Mouse (Mus musculus) erythroid progenitor cell, adult 5-6 weeks (primary cell): ENCODE results near the gene Dct. TPM values are rescaled to one million over a fixed set of nuclear protein-coding genes. Genes with fewer than 3 reads are reported as not detected.

ENCODE experiments used
- ATAC-seq: replicated peaks from 2 replicates; pipeline ENCODE4 v1.8.0; 2016; ENCODE audit warnings: moderate number of reproducible peaks, mild to moderate bottlenecking, moderate TSS enrichment, inconsistent platforms; ENCODE audit not compliant: poor library complexity, low FRiP score, severe bottlenecking
- total RNA-seq, 2 experiments: library from RNA; stranded (forward) in 1 of 2; stranded (reverse) in 1 of 2; fragments of 150-400 nt in 1 of 2; fragments of 186-747, 209-891 nt in 1 of 2; gene quantifications; 2 replicates each; pipeline versions ENCODE4 v1.2.3 to v1.2.4; 2015 to 2017; ENCODE audit warnings: low replicate concordance in 2 of 2

The Dct gene
- total RNA-seq (2015; ENCODE audit: low replicate concordance): not detected in 2 replicates
- total RNA-seq (2017; ENCODE audit: low replicate concordance): 0.26 TPM in 1 of 2 replicates, not detected in the other

DNA sequence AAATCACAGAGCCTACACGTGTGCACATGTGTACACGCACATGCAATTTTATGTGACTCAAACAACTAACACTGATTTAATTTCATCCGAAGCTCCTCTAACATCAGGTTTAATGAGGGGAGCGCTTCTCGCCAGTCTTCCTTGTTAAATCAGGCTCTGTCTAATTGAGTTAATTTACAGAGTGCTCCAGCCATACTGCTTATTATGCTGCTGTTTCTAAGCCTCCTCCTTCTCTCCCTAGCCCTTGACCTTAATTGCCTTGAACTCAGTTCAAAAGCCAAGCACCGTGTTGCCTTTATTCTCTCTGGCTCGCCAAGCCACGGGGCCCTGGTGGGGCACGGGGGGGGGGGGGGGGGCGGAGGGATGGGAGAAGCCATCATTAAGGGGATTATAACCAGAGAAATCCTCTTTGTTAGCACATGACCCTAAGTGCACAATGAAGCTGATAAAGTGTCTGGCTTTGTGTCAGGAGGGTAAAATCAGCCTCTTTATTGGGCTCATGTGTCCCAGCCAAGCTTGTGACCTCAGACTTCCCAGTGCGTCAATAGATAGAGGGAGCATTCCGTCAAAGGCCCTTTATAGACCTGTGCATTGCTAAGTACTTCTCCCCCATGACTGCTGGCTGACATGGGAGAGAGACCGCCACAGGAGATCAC lies at the start of gene Dct:
Gene Dct, minus strand, starts transcription at position 270 of the 656 bp plus-strand sequence.
- ATAC-seq: no peak

DNA sequence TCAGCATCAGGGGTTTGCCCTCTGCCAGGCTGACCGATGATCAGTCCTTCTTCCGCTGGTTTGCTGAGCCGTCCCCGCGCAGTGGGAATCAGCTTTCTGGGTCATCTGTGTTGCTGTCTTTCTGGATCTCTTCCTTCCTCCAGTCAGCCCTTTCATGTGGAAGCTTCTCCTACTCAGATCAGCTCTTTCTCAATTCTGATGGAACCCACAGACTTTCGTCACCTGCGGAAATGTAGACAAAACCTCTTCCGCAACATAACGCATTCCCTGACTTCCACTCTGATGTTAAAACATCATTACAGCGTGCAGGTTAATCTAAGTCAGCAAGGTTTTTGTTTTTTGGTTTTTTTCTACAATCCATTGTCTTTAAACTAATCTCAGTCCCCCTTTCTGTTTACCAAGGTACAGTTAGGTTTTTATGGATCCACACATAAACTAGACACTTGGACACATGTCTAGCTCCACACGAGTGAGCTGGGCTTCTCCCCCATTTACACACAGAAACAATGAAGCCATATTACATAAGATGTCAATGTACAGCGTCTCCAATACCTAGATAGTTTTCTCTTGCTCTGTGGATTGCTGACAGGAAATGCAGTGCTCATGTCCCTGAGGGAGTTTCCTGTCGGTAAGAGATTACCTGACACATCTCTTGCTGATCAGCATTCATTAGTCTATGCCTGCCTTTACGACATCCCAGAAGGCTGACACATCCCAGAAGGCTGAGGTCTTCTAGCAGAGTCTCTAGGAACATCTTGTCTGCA lies 49.4 kb upstream of the Dct start:
- no peak for ATAC-seq

- ATAC-seq: no peak
Observed at GRCm38 (mm10) chr14:118098265-118098664, 46.2 kb upstream of the Dct start.

- no peak for ATAC-seq
Observed at GRCm38 (mm10) chr14:118089806-118090392, 37.9 kb upstream of the Dct start.

GRCm38 (mm10) chr14:118089215-118089805 lies 37.3 kb upstream of the Dct start:
- ATAC-seq: peak; percentile 82

DNA sequence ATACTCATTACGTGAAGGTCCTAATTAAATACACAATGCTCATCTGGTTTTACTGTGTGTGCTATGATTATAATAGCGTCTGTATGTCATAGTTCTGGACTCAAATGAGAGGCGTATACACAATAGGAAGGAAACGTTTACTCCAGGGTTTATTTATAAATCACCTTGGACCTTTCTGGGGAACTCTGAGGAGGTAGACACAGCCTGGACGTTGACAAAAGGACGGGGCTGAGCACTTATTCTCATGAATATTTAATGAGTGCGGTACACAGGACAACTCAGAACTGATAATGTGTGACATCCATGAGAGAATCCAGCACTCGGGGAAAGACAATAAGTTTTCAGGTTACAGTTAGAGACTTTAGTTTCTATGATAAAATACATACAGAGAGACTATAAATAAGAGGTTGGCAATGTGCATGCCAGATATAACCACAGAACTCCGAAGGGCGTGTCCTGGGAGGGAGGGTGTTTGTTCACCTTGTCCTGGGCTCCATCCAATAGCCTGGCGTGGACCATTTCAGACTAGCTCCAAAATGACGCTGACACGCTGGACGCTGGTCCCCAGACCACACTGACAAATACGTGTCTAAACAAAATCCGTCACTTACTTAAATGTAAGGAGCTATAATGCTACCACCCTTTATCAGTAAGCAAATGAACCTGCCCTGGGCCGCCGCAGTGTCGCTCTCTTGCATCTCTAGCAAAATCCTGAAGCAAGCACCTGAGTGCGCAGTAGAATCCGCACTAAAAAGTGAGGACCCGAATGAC lies 36.6 kb upstream of the Dct start:
- ATAC-seq: peak; percentile 78

GRCm38 (mm10) chr14:118086271-118087035 lies 34.4 kb upstream of the Dct start:
- no peak for ATAC-seq

DNA sequence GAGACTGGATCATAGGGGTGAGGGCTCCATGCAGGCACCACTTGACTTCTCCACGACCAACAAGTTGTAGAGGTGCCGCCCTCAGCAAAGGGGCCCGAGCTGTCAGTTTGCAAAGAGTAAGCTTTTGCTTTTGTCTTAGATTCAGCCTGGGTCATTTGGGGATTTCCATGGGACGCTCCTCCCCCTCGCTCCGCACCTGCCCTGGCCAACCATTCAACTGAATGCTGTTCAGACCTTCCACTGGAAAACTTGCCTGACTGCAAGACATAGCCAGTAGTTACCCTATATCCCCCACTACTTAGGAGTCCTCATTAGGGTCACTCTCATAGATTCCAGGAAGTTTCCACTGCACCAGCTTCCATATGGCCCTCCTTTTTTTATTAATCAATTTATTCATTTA lies 31.8 kb upstream of the Dct start:
- no peak for ATAC-seq

DNA sequence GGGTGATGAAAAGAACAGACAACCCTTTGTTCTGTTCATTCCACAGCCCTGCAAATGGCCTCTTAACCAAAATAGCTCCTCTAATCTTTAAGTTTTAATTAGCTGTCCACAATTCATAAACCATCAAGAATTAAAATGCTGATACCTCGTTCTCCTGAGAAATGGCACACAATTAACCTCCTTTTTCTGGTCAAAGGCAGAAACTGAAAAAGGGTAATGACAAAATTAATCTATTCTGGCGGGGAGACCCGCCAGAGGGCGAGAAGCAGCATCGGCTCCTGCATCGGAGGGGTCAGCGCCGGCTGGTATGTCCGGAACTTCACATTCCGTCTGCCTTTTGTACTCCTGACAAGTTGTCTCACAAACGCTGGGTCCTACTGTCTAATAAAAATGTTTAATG lies 28.6 kb upstream of the Dct start:
- no peak for ATAC-seq

DNA sequence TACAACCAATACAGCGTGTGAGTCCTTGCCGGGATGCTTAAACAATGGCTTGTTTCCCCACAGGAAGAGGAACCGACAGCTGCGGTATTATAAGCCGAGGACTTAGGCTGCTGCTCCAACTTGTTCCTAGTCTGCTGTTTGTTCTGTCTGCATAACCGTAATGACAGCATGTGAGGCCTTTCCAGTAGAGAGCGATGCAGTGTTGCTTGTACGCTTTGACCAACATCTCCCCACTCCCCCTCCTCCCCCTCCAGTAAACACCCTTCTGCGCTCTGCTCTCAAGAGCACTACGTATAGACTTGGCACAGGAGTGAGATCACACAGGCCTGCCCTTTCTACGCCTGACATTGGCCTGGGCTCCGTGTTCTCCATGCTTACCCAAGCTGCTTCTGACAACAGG lies 18.1 kb upstream of the Dct start:
- no peak for ATAC-seq

DNA sequence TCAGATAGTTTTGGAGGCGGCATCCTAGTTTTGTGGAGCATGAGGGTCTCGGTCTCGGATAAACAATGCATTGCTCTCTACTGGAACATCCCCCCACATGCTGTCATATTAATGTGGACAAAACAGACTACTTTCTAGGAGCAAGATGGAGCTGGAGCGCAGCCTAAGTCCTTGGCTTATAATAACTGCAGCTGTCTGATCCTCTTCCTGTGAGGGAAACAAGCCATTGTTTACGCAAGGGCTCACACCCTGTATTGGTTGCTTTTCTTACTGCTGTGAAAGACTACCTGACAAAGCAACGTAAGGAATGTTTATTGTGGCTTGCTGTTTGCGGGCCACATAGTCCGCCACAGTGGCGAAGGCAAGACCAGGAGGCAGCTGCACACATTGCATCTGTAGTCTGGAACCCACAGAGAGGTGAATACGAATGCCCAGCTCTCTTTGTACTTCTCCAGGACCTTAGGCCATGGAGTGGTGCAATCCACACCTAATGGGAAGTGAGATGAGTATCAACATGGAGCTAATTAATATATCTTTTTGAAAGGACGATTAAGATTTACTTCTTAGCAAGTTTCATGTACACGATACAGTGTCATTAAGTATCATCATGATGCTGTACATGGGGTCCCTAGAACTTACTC lies 17.5 kb upstream of the Dct start:
- no peak for ATAC-seq

GRCm38 (mm10) chr14:118061766-118062432 lies 9.9 kb upstream of the Dct start:
- no peak for ATAC-seq

DNA sequence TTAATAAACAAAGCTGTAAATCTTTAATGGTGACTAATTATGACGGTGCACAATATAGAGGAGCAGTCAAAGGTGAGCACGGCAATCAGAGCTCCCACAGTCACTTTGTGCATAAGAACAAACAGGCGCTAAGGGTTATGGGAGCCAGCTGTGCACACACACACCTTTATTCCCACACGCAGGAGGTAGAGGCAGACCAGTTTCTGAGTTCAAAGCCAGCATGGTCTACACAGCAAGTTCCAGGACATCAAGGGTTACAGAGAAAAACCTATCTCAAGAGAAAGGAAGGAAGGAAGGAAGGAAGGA lies 6.5 kb upstream of the Dct start:
- no peak for ATAC-seq

DNA sequence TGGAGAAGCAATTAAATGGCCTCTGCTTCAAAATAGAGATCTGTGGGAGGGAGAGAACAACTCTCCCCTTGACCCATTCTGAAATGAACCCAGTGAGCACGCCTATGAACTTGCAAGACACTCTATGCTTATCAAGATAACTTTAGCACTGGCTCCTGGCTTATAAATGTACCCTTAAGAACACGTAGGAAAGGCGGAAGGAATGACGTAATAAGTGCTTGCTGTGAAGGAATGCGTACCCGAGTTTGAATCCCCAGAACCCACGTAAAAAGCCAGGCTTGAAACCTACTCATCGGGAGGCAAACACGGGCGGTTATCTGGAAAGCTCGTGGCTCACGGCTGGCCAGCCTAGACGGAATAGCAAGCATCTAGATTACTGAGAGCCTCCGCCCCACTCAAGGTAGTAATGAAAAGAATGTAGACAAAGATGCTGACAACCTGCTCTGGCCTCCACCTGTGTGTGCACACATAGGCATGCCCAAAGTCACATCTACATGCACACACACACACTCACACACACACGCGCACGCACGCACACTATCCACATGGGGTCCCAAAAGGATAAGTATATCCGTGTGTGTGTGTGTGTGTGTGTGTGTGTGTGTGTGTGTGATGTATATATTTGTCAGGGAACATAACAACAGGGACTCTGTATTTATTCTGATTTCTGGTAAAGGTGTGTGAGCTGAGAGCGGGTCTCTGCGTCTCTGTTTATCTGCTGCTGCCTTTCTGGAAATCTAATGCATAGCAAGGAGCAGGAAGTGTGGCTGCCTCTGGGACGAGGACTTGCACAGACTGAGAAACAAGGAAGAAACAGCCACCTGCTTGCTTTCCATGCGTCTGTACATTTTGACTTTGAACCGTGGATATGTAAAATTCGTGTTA lies 5.9 kb upstream of the Dct start:
- ATAC-seq: no peak

- no peak for ATAC-seq
Observed at GRCm38 (mm10) chr14:118052770-118053169, 726 bp upstream of the Dct start.

- ATAC-seq: no peak
Observed at GRCm38 (mm10) chr14:118051396-118051795, 648 bp downstream of the Dct start.

- ATAC-seq: no peak
Observed at GRCm38 (mm10) chr14:118050990-118051389, 1.1 kb downstream of the Dct start.
